8 mouse cellular contexts compared by ENCODE assay signal in the genomic region with DNA sequence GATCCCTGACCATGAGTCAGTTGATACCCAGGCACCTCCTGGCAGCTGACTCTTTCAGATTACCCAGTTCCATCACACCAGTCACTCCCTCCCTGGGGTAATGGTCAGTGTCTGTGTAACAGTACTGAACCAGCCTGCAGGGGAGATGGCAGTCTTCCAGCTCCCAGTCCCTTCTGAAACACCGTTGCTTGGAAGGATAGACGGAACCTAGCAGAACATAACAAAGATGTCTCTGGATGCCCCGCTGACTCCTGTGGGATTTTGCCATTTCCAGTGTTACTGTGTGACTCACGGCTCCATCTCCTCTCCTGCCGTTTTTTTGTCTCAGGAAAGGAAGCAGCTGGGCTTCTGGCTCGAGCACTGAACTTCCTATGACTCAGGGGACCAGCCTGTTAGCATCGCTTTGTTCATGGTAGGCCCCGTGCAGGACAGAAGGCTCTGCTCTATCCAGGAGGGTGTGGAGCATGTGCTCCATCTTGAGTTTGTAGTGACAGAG.
DNase-seq lines count a peak whose midpoint lies in the region; ATAC-seq and TF ChIP-seq lines count a peak whose summit lies in the region.

No protein-coding gene starts in this region.

- no peak for TF ChIP-seq CTCF in intestine, postnatal 0 days (IDR thresholded peaks at IDR 0.05; ENCODE audit: low read depth)
- no peak for TF ChIP-seq CTCF in forebrain, postnatal 0 days (IDR thresholded peaks at IDR 0.05; ENCODE audit: low read depth)

- peak overlapping the region; percentile 57; the same call in 1 of the 2 replicates for H3K27ac ChIP-seq in intestine, embryonic 14.5 days (ENCODE audit: low read depth)
- H3K27ac ChIP-seq in intestine, postnatal 0 days (ENCODE audit: low read depth, low read length): no peak overlapping the region
- H3K27ac ChIP-seq in forebrain, postnatal 0 days (ENCODE audit: low read depth, low read length): no peak overlapping the region
- H3K27ac ChIP-seq in lung, embryonic 15.5 days: peak overlapping the region; percentile 31

- WGBS in intestine, embryonic 14.5 days: 34% methylated on average over 8 of the region's 8 CpGs
- 54% methylated on average over 8 of the region's 8 CpGs for WGBS in intestine, postnatal 0 days
- 37% methylated on average over 8 of the region's 8 CpGs for WGBS in forebrain, postnatal 0 days
- 29% methylated on average over 8 of the region's 8 CpGs for WGBS in lung, embryonic 15.5 days

- H3K27me3 ChIP-seq in intestine, embryonic 14.5 days (replicated peaks; ENCODE audit: control insufficient read depth, insufficient read depth, low read length): no peaks in the 10 kb centered on the region
- H3K27me3 ChIP-seq in intestine, postnatal 0 days (replicated peaks; ENCODE audit: control insufficient read depth, insufficient read depth, low read length): no peaks in the 10 kb centered on the region
- H3K27me3 ChIP-seq in forebrain, postnatal 0 days (ENCODE audit: insufficient read depth, low read length): no peaks in the 10 kb centered on the region
- no peaks in the 10 kb centered on the region for H3K27me3 ChIP-seq in lung, embryonic 15.5 days

- DNase-seq in intestine, embryonic 14.5 days (ENCODE audit: low spot score): peak; percentile 60
- DNase-seq in adrenal gland, postnatal 14 days: peak; percentile 51
- peak; percentile 56 for DNase-seq in forebrain, postnatal 0 days
- peak; percentile 23 for DNase-seq in kidney, adult 11 months
- DNase-seq in yolk sac, embryonic 10.5 days (ENCODE audit: low spot score): peak; percentile 3
- DNase-seq in spleen, adult 18-20 months: no peak

- H3K9ac ChIP-seq in intestine, embryonic 14.5 days (ENCODE audit: low read length): no peak overlapping the region
- no peak overlapping the region for H3K9ac ChIP-seq in intestine, postnatal 0 days (ENCODE audit: low read depth, low read length)
- H3K9ac ChIP-seq in forebrain, postnatal 0 days: no peak overlapping the region
- no peak overlapping the region for H3K9ac ChIP-seq in lung, embryonic 15.5 days

- no peak overlapping the region for H3K4me3 ChIP-seq in intestine, embryonic 14.5 days (ENCODE audit: low read depth, low read length)
- no peak overlapping the region for H3K4me3 ChIP-seq in intestine, postnatal 0 days (ENCODE audit: low read depth, low read length)
- H3K4me3 ChIP-seq in forebrain, postnatal 0 days (ENCODE audit: low read depth, low read length): no peak overlapping the region
- H3K4me3 ChIP-seq in lung, embryonic 15.5 days: no peak overlapping the region

- peaks cover 7% of the 10 kb centered on the region; the same call in 1 of the 2 replicates for H3K4me1 ChIP-seq in intestine, embryonic 14.5 days (replicated peaks; ENCODE audit: control insufficient read depth, insufficient read depth, low read length)
- H3K4me1 ChIP-seq in intestine, postnatal 0 days (replicated peaks; ENCODE audit: control insufficient read depth, insufficient read depth, low read length): no peaks in the 10 kb centered on the region
- H3K4me1 ChIP-seq in forebrain, postnatal 0 days (ENCODE audit: insufficient read depth): no peaks in the 10 kb centered on the region
- H3K4me1 ChIP-seq in lung, embryonic 15.5 days: peaks cover 8% of the 10 kb centered on the region; the same call in 1 of the 2 replicates

- no peaks in the 10 kb centered on the region for H3K9me3 ChIP-seq in intestine, embryonic 14.5 days (ENCODE audit: control insufficient read depth, low read length)
- no peaks in the 10 kb centered on the region for H3K9me3 ChIP-seq in intestine, postnatal 0 days (ENCODE audit: control insufficient read depth)
- no peaks in the 10 kb centered on the region for H3K9me3 ChIP-seq in forebrain, postnatal 0 days (ENCODE audit: low read length)
- no peaks in the 10 kb centered on the region for H3K9me3 ChIP-seq in lung, embryonic 15.5 days

- H3K4me2 ChIP-seq in intestine, embryonic 14.5 days (ENCODE audit: low read length): no peak overlapping the region
- H3K4me2 ChIP-seq in intestine, postnatal 0 days (replicated peaks; ENCODE audit: low read depth): no peak overlapping the region
- no peak overlapping the region for H3K4me2 ChIP-seq in forebrain, postnatal 0 days (ENCODE audit: low read depth)
- peak overlapping the region; percentile 21; the same call in 1 of the 2 replicates for H3K4me2 ChIP-seq in lung, embryonic 15.5 days

- H3K36me3 ChIP-seq in intestine, embryonic 14.5 days (ENCODE audit: control insufficient read depth, insufficient read depth, low read length): no peaks in the 10 kb centered on the region
- no peaks in the 10 kb centered on the region for H3K36me3 ChIP-seq in intestine, postnatal 0 days (ENCODE audit: control insufficient read depth, insufficient read depth)
- no peaks in the 10 kb centered on the region for H3K36me3 ChIP-seq in forebrain, postnatal 0 days (ENCODE audit: insufficient read depth)
- no peaks in the 10 kb centered on the region for H3K36me3 ChIP-seq in lung, embryonic 15.5 days

- ATAC-seq in intestine, embryonic 14.5 days (replicated peaks; ENCODE audit: low FRiP score, low TSS enrichment, low read depth): 0 out of 2 replicates have a peak, but pooled peaks have one; percentile 74
- no peak for ATAC-seq in intestine, postnatal 0 days
- peak; percentile 91 for ATAC-seq in forebrain, postnatal 0 days
- peak; percentile 85 for ATAC-seq in lung, embryonic 15.5 days (ENCODE audit: borderline replicate concordance, extremely low read depth, low FRiP score, low TSS enrichment)

Comparison
In these comparisons a context has a peak if more than half of its experiments do, and no peak if none do; other contexts are left out.
1. H3K27ac ChIP-seq: peak in intestine, embryonic 14.5 days (single experiment) and lung, embryonic 15.5 days (single experiment); none in intestine, postnatal 0 days (single experiment) and forebrain, postnatal 0 days (single experiment).
2. DNase-seq: peak in intestine, embryonic 14.5 days (single experiment), adrenal gland, postnatal 14 days (single experiment), forebrain, postnatal 0 days (single experiment), kidney, adult 11 months (single experiment) and yolk sac, embryonic 10.5 days (single experiment); none in spleen, adult 18-20 months (0 of 2).